Mouse (Mus musculus) heart, adult 2 months (tissue): Measurements from ENCODE around the gene Bcdin3d.

ENCODE experiments used
- CTCF ChIP-seq: fragments of 200-600 bp; IDR thresholded peaks from 2 replicates; pipeline ENCODE4 v1.8.1; 2022; ENCODE audit warnings: antibody characterized with exemption, mild to moderate bottlenecking, moderate library complexity
- POLR2A ChIP-seq: fragments of 200-500 bp; IDR thresholded peaks from 2 replicates; pipeline ENCODE4 v1.6.1; 2011; ENCODE audit warnings: mild to moderate bottlenecking, low read depth, low read length, control low read depth; ENCODE audit not compliant: insufficient read depth

DNA sequence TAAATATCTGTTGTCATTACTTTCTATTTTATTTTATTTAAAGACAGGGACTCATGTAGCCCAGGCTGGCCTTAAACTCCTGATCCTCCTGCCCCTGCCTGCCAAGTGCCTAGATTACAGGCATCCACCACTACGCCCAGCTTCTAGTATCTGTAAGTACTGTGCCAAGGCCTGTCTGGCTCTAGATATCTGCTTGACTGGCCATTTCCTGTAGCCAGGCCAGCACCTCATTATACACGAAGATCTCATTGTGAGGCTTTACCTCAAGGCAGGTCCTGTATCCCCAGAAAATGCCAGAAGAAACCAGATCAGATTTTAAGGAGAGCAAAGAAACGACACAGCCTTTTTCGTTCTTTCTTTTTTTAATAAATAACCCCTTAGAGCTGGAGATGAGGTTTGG is 4.8 kb downstream of the Bcdin3d start:
- no peak for TF ChIP-seq CTCF
- no peak for TF ChIP-seq POLR2A
